Mouse (Mus musculus): Measurements from ENCODE around the gene Psma4. TPM values are rescaled to one million over a fixed set of nuclear protein-coding genes. Genes with fewer than 3 reads are reported as not detected.

Psma4 gene
- 271 TPM for polyA plus RNA-seq (2017; shearing (Covaris generic))

GRCm38 (mm10) chr9:54950575-54951321, at the start of gene Psma4, which contains the start of gene AY074887:
Gene Psma4 (plus strand): TSS chr9:54950790.
Gene AY074887 (minus strand): TSS chr9:54950998.

GRCm38 (mm10) chr9:54917010-54917677, 33.4 kb upstream of the Psma4 start, which contains the start of gene Hykk:
Gene Hykk (plus strand): TSS chr9:54917283.

GRCm38 (mm10) chr9:54980674-54981073, 30.1 kb downstream of the Psma4 start, which contains the start of gene Chrna5:
Gene Chrna5 (plus strand): TSS chr9:54980880.

Other genes with a start within 250 kb of the Psma4 start
- gene Wdr61, start 216.3 kb upstream of the Psma4 start, polyA plus RNA-seq (2017; shearing (Covaris generic)): 105 TPM
- gene Crabp1, start 186.0 kb upstream of the Psma4 start, polyA plus RNA-seq (2017; shearing (Covaris generic)): not detected
- 28.9 TPM for gene Ireb2, start 87.0 kb upstream of the Psma4 start, polyA plus RNA-seq (2017; shearing (Covaris generic))
- gene Hykk, start 33.5 kb upstream of the Psma4 start, polyA plus RNA-seq (2017; shearing (Covaris generic)): 0.67 TPM
- gene AY074887, start 208 bp downstream of the Psma4 start, polyA plus RNA-seq (2017; shearing (Covaris generic)): not detected
- gene Chrna5, start 30.1 kb downstream of the Psma4 start, polyA plus RNA-seq (2017; shearing (Covaris generic)): not detected
- gene Chrna3, start 75.8 kb downstream of the Psma4 start, polyA plus RNA-seq (2017; shearing (Covaris generic)): 0.06 TPM
- not detected for gene Chrnb4, start 98.0 kb downstream of the Psma4 start, polyA plus RNA-seq (2017; shearing (Covaris generic))
- gene Ube2q2, start 198.1 kb downstream of the Psma4 start, polyA plus RNA-seq (2017; shearing (Covaris generic)): 9.4 TPM

Data from CD4-positive, CD25-positive, alpha-beta regulatory T cell, adult 9 weeks (primary cell).